9 mouse cellular contexts compared by ENCODE assay signal in genomic region chr13:99398149-99398701, GRCm38 (mm10). TPM values are rescaled to one million over a fixed set of nuclear protein-coding genes. Genes with fewer than 3 reads are reported as not detected.
DNase-seq lines count a peak whose midpoint lies in the region; ATAC-seq and TF ChIP-seq lines count a peak whose summit lies in the region.
"Had no signal": no experiment of that assay in that cellular context is flagged by ENCODE, and none has a peak within 500 bp of the region (broad histone marks: within the 10 kb centered on the region; RNA-seq: fewer than 3 reads in every experiment).

No protein-coding gene starts in this region.

- TF ChIP-seq EP300 in lung, postnatal 0 days (IDR thresholded peaks at IDR 0.05), result no peak

- ATAC-seq in heart, embryonic 15.5 days (replicated peaks; ENCODE audit: insufficient number of reproducible peaks, insufficient read depth, low FRiP score, low read depth), result 0 out of 2 replicates have a peak, but pooled peaks have one; percentile 27
- ATAC-seq in lung, postnatal 0 days, result peak; percentile 48
- ATAC-seq in megakaryocyte progenitor cell, adult 5-6 weeks (replicated peaks; ENCODE audit: poor library complexity), result no peak

- TF ChIP-seq CTCF in kidney, adult 2 months (conservative IDR thresholded peaks at IDR 0.05; ENCODE audit: insufficient read depth, insufficient read length, low read depth, low read length), result no peak
- no peak for TF ChIP-seq CTCF in lung, postnatal 0 days (IDR thresholded peaks at IDR 0.05)

- TF ChIP-seq POLR2A in kidney, adult 2 months (IDR thresholded peaks at IDR 0.05; ENCODE audit: low read depth, low read length), result no peak

- H3K4me1 ChIP-seq in kidney, adult 2 months (ENCODE audit: control insufficient read depth, insufficient read depth, low read length), result no peaks in the 10 kb centered on the region
- peaks cover 13% of the 10 kb centered on the region for H3K4me1 ChIP-seq in heart, embryonic 15.5 days (replicated peaks)
- H3K4me1 ChIP-seq in lung, postnatal 0 days (ENCODE audit: insufficient read depth, low read depth, low read length), result peaks cover 4% of the 10 kb centered on the region; the same call in 1 of the 2 replicates
- H3K4me1 ChIP-seq: liver, embryonic 15.5 days had no signal

- no peaks in the 10 kb centered on the region for H3K9me3 ChIP-seq in heart, embryonic 15.5 days (replicated peaks)
- no peaks in the 10 kb centered on the region for H3K9me3 ChIP-seq in lung, postnatal 0 days (ENCODE audit: low read length)
- H3K9me3 ChIP-seq: liver, embryonic 15.5 days had no signal

- H3K9ac ChIP-seq in heart, embryonic 15.5 days, result no peak overlapping the region
- H3K9ac ChIP-seq in lung, postnatal 0 days (replicated peaks; ENCODE audit: low read depth), result no peak overlapping the region
- H3K9ac ChIP-seq: liver, embryonic 15.5 days had no signal

- no peaks in the 10 kb centered on the region for H3K36me3 ChIP-seq in kidney, adult 2 months (ENCODE audit: control insufficient read depth, insufficient read depth, low read length)
- H3K36me3 ChIP-seq in heart, embryonic 15.5 days, result peaks cover 8% of the 10 kb centered on the region; the same call in 1 of the 2 replicates
- no peaks in the 10 kb centered on the region for H3K36me3 ChIP-seq in lung, postnatal 0 days (ENCODE audit: insufficient read depth, low read length)
- H3K36me3 ChIP-seq: liver, embryonic 15.5 days had no signal

- no peak overlapping the region for H3K4me2 ChIP-seq in heart, embryonic 15.5 days
- H3K4me2 ChIP-seq in lung, postnatal 0 days (replicated peaks; ENCODE audit: low read depth, low read length), result 0 out of 2 replicates have a peak overlapping the region, but pooled peaks have one; percentile 8
- H3K4me2 ChIP-seq: liver, embryonic 15.5 days had no signal

- H3K4me3 ChIP-seq in kidney, adult 2 months (ENCODE audit: insufficient read depth, low read depth, low read length), result no peak overlapping the region
- H3K4me3 ChIP-seq in heart, embryonic 15.5 days, result no peak overlapping the region
- no peak overlapping the region for H3K4me3 ChIP-seq in lung, postnatal 0 days (ENCODE audit: low read depth, low read length)
- H3K4me3 ChIP-seq: liver, embryonic 15.5 days had no signal

- WGBS in kidney, adult 2 months, result 80% methylated on average over 12 of the region's 12 CpGs
- 82% methylated on average over 12 of the region's 12 CpGs for WGBS in heart, embryonic 15.5 days
- WGBS in lung, postnatal 0 days, result 69% methylated on average over 12 of the region's 12 CpGs

- H3K27me3 ChIP-seq in kidney, adult 2 months (replicated peaks; ENCODE audit: control insufficient read depth, insufficient read depth, low read length), result no peaks in the 10 kb centered on the region
- H3K27me3 ChIP-seq in heart, embryonic 15.5 days, result no peaks in the 10 kb centered on the region
- H3K27me3 ChIP-seq in lung, postnatal 0 days (replicated peaks; ENCODE audit: insufficient read depth, low read length), result no peaks in the 10 kb centered on the region
- H3K27me3 ChIP-seq: liver, embryonic 15.5 days had no signal

- no peak overlapping the region for H3K27ac ChIP-seq in kidney, adult 2 months (ENCODE audit: insufficient read depth, low read depth, low read length)
- H3K27ac ChIP-seq in heart, embryonic 15.5 days, result no peak overlapping the region
- no peak overlapping the region for H3K27ac ChIP-seq in lung, postnatal 0 days (ENCODE audit: low read length)
- H3K27ac ChIP-seq: liver, embryonic 15.5 days had no signal

- peak; percentile 60 for DNase-seq in kidney, adult 2 months
- no peak for DNase-seq in kidney, adult 11 months
- peak; percentile 53 for DNase-seq in cerebellum, adult 8-10 months
- peak; percentile 68 for DNase-seq in lung, postnatal 0 days (ENCODE audit: low spot score)
- DNase-seq in spleen, postnatal 14 days (ENCODE audit: low spot score in 2 of 2), result no peak
- DNase-seq in urinary bladder, adult 18-20 months (ENCODE audit: low spot score in 2 of 2), result no peak

RNA-seq across cellular contexts. Expression of gene Mrps27, which starts 53.6 kb away (rescaled TPM):
- polyA plus RNA-seq in kidney, adult 2 months (2012; rRNA removed), result 24.2 and 26.7 TPM in 2 replicates
- 77.5 and 78.5 TPM in 2 replicates for polyA plus RNA-seq in heart, embryonic 15.5 days (2015; fragmentation: Nextera tagmentation; extraction: Ambion mirVana)
- 19.2 and 20.4 TPM in 2 replicates for polyA plus RNA-seq in lung, postnatal 0 days (2015; fragmentation: Nextera tagmentation; extraction: Ambion mirVana)
- total RNA-seq in megakaryocyte progenitor cell, adult 5-6 weeks (2015), result 20.1 and 22.1 TPM in 2 replicates
- total RNA-seq in megakaryocyte progenitor cell, adult 5-6 weeks (2017), result 28.6 and 30.7 TPM in 2 replicates

RNA-seq across cellular contexts. Expression of gene Ptcd2, which starts 53.7 kb away (rescaled TPM):
- 27.3 and 29.4 TPM in 2 replicates for polyA plus RNA-seq in kidney, adult 2 months (2012; rRNA removed)
- polyA plus RNA-seq in heart, embryonic 15.5 days (2015; fragmentation: Nextera tagmentation; extraction: Ambion mirVana), result 63.9 and 71.8 TPM in 2 replicates
- polyA plus RNA-seq in lung, postnatal 0 days (2015; fragmentation: Nextera tagmentation; extraction: Ambion mirVana), result 22.9 and 25.3 TPM in 2 replicates
- 43.6 and 48.4 TPM in 2 replicates for total RNA-seq in megakaryocyte progenitor cell, adult 5-6 weeks (2015)
- total RNA-seq in megakaryocyte progenitor cell, adult 5-6 weeks (2017), result 64.4 and 73.5 TPM in 2 replicates

Comparison
In these comparisons a context has a peak if more than half of its experiments do, and no peak if none do; other contexts are left out.
1. DNase-seq: peak in kidney, adult 2 months (single experiment), cerebellum, adult 8-10 months (single experiment) and lung, postnatal 0 days (single experiment); none in kidney, adult 11 months (single experiment), spleen, postnatal 14 days (0 of 2) and urinary bladder, adult 18-20 months (0 of 2).